Mouse (Mus musculus) midbrain, embryonic 11.5 days (tissue): ENCODE measurements at regions not wholly inside any gene's neighbourhood (a gene's known extent, or its start where the extent isn't known, plus 50 kb on each side); places are given as distances from the start of the nearest gene placed in this dataset.

Experiments used
- ATAC-seq: fragments of 200-750 bp; cut with Nextera tagmentation; 2 replicates; pipeline ENCODE4 v1.8.0; 2017; ENCODE audit warnings: moderate TSS enrichment, moderate library complexity; ENCODE audit not compliant: low FRiP score
- DNase-seq: peaks from one replicate; pipeline ENCODE4 v3.0.0; 2015; ENCODE audit warnings: low spot score; ENCODE audit errors: missing footprints
- H3K27ac ChIP-seq: fragments of 300-500 bp; sonication (generic); 2 replicates; pipeline ENCODE4 v1.5.1; 2014; ENCODE audit warnings: low read depth, low read length
- H3K27me3 ChIP-seq: fragments of 300-500 bp; sonication (generic); 2 replicates; pipeline ENCODE4 v1.6.1; 2014; ENCODE audit warnings: mild to moderate bottlenecking, low read length, moderate library complexity, mixed read lengths; ENCODE audit not compliant: control insufficient read depth, insufficient read depth
- H3K36me3 ChIP-seq: fragments of 300-500 bp; sonication (generic); 2 replicates; pipeline ENCODE4 v1.6.1; 2014; ENCODE audit warnings: mild to moderate bottlenecking, low read length, moderate library complexity, mixed read lengths; ENCODE audit not compliant: control insufficient read depth, insufficient read depth
- H3K4me1 ChIP-seq: fragments of 300-500 bp; sonication (generic); 2 replicates; pipeline ENCODE4 v1.6.1; 2014; ENCODE audit warnings: low read length; ENCODE audit not compliant: control insufficient read depth, insufficient read depth
- H3K4me2 ChIP-seq: fragments of 300-500 bp; sonication (generic); 2 replicates; pipeline ENCODE4 v1.6.1; 2014; ENCODE audit warnings: mild to moderate bottlenecking, moderate library complexity
- H3K4me3 ChIP-seq: fragments of 300-500 bp; sonication (generic); 2 replicates; pipeline ENCODE4 v1.5.1; 2014; ENCODE audit warnings: low read depth, low read length
- H3K9ac ChIP-seq: fragments of 300-500 bp; sonication (generic); 2 replicates; pipeline ENCODE4 v1.6.1; 2014; ENCODE audit warnings: low read length
- H3K9me3 ChIP-seq: fragments of 300-500 bp; sonication (generic); 2 replicates; pipeline ENCODE4 v1.6.1; 2016; ENCODE audit warnings: low read length; ENCODE audit not compliant: control insufficient read depth
- WGBS: fragments of 180-500 bp; shearing (Covaris S2); extraction: QIAGEN DNeasy Blood & Tissue Kit; methylation state at CpG from one replicate; pipeline ENCODE4 v1.1.7; 2014; 5-methylcytosine and 5-hydroxymethylcytosine counted together

DNA sequence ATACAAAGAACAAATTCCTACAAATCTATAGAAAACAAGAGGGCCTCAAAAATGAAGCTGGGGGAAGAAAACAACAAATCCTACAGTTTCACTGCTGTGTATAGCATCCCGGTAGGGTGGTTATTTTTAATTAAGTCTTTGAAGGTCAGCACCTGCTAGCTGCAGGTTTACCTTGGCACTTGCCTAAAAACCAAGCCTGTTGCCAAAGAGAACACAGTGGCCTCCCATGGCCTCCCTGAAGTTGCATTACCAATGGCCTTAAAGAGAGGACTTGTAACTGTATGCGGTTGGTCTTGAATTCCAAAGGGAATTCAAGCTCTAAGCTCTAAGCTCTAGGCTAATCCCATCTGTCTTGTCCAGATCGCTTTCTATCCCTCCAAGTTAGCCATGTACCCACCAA lies 169.7 kb upstream of the Ankrd55 start:
- Histone ChIP-seq H3K4me1 (no peaks in the 10 kb centered on the region), H3K9me3 (no peaks in the 10 kb centered on the region), H3K9ac (no peak overlapping the region), H3K4me2 (no peak overlapping the region), H3K27ac (no peak overlapping the region), H3K36me3 (no peaks in the 10 kb centered on the region), H3K4me3 (no peak overlapping the region), H3K27me3 (no peaks in the 10 kb centered on the region)
- ATAC-seq (no peak), DNase-seq (no peak)
- 84% methylated on average over 3 of the region's 3 CpGs for WGBS

DNA sequence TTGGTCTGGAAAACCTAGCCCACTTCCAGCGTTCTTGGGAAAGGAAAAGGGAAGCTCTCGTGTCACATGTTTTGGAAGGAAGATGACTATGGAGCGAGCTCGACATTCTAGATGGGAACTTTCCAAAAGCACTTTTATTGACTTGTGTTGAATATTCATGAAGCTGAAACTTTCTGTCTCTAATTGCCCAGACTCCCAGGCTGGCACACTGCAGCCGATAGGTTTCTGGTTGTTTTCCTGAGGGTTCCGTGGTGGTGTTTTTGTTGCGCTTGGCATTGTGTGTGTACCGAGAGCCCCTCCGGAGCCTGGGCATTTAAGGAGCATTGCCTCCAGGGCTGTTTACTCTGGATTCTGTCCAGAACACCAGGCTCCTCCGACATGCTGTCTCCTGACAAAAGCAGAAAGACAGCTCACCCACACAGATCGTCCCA lies 168.6 kb upstream of the Ankrd55 start:
- H3K9ac ChIP-seq, result no peak overlapping the region
- no peak overlapping the region for H3K27ac ChIP-seq
- no peaks in the 10 kb centered on the region for H3K27me3 ChIP-seq
- no peak overlapping the region for H3K4me3 ChIP-seq
- H3K9me3 ChIP-seq, result no peaks in the 10 kb centered on the region
- no peak overlapping the region for H3K4me2 ChIP-seq
- 81% methylated on average over 11 of the region's 11 CpGs for WGBS
- H3K36me3 ChIP-seq, result no peaks in the 10 kb centered on the region
- ATAC-seq (no peak), DNase-seq (no peak)
- no peaks in the 10 kb centered on the region for H3K4me1 ChIP-seq

DNA sequence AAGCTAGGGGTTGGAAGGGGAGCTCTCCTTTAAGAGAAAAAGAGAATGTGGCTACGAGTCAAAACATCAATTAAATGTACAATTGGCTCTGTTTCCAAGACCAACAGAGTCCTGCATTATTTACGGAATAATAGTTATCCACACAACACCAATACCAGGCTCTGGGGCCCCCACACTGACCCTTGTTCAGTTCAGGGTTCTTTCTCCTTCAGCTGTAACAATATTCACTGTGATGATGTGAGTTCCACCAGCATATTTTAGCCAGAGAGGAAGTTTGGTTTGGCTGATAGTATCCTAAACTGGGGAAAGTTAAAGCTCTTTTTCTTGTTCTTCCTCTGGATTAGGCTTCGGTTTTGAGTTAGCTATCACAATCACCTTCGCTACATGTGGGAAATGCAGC lies 167.9 kb upstream of the Ankrd55 start:
- no peak for ATAC-seq
- H3K4me1 ChIP-seq, result no peaks in the 10 kb centered on the region
- no peaks in the 10 kb centered on the region for H3K9me3 ChIP-seq
- H3K36me3 ChIP-seq, result no peaks in the 10 kb centered on the region
- no peak for DNase-seq
- no peak overlapping the region for H3K4me3 ChIP-seq
- no peak overlapping the region for H3K4me2 ChIP-seq
- no peak overlapping the region for H3K9ac ChIP-seq
- H3K27ac ChIP-seq, result no peak overlapping the region
- WGBS, result 76% methylated on average over 4 of the region's 4 CpGs
- no peaks in the 10 kb centered on the region for H3K27me3 ChIP-seq

DNA sequence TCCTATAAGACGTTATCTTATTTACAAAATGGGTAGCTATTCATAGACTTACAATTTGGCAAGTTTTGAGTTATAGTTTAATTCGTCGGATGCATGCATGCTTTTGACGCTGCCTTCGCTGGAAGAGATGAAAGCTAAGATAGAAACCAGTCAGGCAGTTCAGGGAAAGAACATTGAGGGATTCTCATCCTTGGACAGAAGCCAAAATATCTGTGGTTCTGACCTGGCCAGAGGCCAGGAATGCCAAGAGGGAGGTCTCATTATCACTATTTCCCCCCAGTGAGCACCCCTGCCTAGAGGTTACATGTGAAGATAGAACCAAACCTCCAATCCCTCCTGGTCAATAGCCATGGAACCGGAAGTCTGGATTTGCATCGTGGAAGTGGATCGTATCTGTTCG lies 167.1 kb upstream of the Ankrd55 start:
- WGBS, result 95% methylated on average over 9 of the region's 9 CpGs
- H3K4me1 ChIP-seq, result no peaks in the 10 kb centered on the region
- DNase-seq (no peak), ATAC-seq (no peak)
- no peak overlapping the region for H3K4me3 ChIP-seq
- no peaks in the 10 kb centered on the region for H3K36me3 ChIP-seq
- H3K9me3 ChIP-seq, result no peaks in the 10 kb centered on the region
- H3K4me2 ChIP-seq, result no peak overlapping the region
- no peak overlapping the region for H3K27ac ChIP-seq
- no peaks in the 10 kb centered on the region for H3K27me3 ChIP-seq
- no peak overlapping the region for H3K9ac ChIP-seq

DNA sequence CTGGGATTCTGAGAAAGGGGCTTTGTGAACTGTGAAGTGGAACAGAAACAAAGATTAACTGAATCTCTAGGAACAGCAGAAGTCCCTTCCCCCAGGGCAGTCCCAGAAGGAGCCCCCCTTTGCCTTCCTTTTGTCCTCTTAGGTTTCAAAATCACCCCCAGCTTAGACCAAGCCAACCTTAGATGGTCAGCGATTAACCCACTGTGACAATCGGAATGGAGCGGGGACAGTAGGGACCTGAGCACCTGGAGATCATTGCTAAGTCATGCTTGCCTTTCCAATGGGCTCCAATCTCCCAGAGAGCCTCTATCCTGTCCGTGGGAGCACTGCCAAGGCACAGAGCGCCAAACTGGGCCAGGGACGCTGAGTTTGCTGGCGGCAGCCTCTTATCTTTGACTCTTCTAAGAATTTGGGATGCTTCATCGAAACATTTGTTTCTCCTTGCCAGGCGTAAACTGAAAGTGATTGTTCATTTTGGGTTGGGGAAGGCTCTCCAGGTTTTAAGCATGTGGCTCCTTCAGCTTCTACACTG lies 165.3 kb upstream of the Ankrd55 start:
- ATAC-seq (no peak), DNase-seq (no peak)
- no peak overlapping the region for H3K4me3 ChIP-seq
- no peaks in the 10 kb centered on the region for H3K4me1 ChIP-seq
- H3K4me2 ChIP-seq, result no peak overlapping the region
- WGBS, result 79% methylated on average over 9 of the region's 9 CpGs
- no peaks in the 10 kb centered on the region for H3K27me3 ChIP-seq
- no peak overlapping the region for H3K9ac ChIP-seq
- H3K36me3 ChIP-seq, result no peaks in the 10 kb centered on the region
- H3K9me3 ChIP-seq, result no peaks in the 10 kb centered on the region; the same call in 1 of the 2 replicates
- no peak overlapping the region for H3K27ac ChIP-seq

DNA sequence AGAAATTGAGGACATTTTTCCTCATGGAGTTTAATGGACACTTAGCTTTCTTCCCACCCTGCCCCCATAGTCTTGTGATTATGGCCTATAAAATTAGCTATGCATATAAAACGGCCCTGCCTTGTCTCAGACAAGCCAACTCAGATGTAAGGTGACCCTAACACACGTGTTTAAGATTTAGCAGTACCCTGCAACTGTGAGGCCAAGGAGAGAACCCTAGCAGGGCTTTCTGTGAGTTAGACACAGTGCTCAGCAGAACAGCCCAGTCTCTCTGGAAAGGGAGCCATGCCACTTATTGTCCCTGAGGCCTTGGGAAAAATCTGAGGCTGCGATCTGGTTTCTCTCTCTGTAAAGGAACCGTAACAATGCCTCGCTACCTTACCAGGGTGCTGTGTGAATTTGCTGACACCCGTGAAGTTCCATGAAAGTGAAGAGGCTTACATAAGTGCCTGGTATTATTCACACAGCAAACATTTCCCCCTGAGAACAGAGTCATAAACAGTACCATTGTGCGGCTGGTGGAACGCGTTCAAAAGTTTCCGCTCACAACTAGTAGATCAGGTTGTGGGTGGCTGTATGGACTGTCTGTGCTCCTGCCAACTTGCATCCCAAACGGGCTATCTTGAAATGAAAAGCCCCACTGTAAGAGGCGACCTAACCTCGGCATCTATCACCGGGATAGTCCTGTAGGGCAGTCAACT lies 162.3 kb upstream of the Ankrd55 start:
- H3K9me3 ChIP-seq, result no peaks in the 10 kb centered on the region; the same call in 1 of the 2 replicates
- 90% methylated on average over 14 of the region's 14 CpGs for WGBS
- H3K9ac ChIP-seq, result no peak overlapping the region
- no peak overlapping the region for H3K27ac ChIP-seq
- H3K36me3 ChIP-seq, result no peaks in the 10 kb centered on the region
- H3K27me3 ChIP-seq, result no peaks in the 10 kb centered on the region
- H3K4me1 ChIP-seq, result no peaks in the 10 kb centered on the region
- DNase-seq (no peak), ATAC-seq (no peak)
- no peak overlapping the region for H3K4me3 ChIP-seq
- H3K4me2 ChIP-seq, result no peak overlapping the region

DNA sequence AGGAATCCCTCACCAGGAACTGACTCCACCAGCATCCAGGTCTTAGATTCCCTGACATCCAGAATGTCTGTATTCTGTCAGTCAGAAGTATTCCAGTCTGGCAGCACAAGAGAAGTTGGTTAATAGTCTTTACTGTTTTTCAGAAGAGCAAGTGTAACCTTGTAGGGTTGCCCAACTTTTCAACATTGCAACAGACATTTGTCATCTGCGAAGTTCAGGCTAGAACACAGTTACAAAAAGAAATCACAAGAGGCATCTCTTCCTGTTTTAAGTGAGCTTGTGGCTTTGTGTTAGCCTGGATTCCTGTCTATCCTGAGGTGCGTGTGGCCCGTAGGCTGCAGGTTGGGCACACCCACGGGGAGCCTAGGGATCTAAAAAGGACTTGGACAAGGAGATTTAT lies 158.0 kb upstream of the Ankrd55 start:
- no peak overlapping the region for H3K4me2 ChIP-seq
- no peak overlapping the region for H3K9ac ChIP-seq
- DNase-seq (no peak), ATAC-seq (no peak)
- no peaks in the 10 kb centered on the region for H3K4me1 ChIP-seq
- H3K9me3 ChIP-seq, result no peaks in the 10 kb centered on the region; the same call in 1 of the 2 replicates
- 82% methylated on average over 4 of the region's 4 CpGs for WGBS
- H3K27me3 ChIP-seq, result no peaks in the 10 kb centered on the region
- H3K36me3 ChIP-seq, result no peaks in the 10 kb centered on the region
- no peak overlapping the region for H3K27ac ChIP-seq
- H3K4me3 ChIP-seq, result no peak overlapping the region

DNA sequence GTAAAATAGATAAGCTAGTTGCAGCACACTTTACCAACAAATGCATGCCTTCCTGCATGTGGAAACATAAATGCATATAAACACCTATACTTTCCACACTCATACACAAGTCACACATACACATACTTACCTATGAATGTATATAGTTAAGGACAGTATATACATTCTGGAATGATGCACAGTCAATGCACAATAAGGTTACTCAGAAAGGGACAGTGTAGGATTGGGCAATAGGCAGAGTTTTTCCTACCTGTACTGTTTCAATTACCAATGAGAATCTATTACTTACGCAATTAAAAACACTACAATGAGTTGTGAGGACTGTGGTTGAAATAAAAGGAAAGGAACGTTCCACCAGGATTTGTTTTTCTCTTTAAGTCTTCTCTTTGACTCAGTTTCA lies 157.5 kb upstream of the Ankrd55 start:
- Histone ChIP-seq H3K36me3 (no peaks in the 10 kb centered on the region), H3K4me2 (no peak overlapping the region), H3K9ac (no peak overlapping the region), H3K4me1 (no peaks in the 10 kb centered on the region), H3K27ac (no peak overlapping the region), H3K27me3 (no peaks in the 10 kb centered on the region), H3K9me3 (no peaks in the 10 kb centered on the region; the same call in 1 of the 2 replicates), H3K4me3 (no peak overlapping the region)
- 88% methylated on average over 2 of the region's 2 CpGs for WGBS
- ATAC-seq, result no peak
- DNase-seq, result no peak

DNA sequence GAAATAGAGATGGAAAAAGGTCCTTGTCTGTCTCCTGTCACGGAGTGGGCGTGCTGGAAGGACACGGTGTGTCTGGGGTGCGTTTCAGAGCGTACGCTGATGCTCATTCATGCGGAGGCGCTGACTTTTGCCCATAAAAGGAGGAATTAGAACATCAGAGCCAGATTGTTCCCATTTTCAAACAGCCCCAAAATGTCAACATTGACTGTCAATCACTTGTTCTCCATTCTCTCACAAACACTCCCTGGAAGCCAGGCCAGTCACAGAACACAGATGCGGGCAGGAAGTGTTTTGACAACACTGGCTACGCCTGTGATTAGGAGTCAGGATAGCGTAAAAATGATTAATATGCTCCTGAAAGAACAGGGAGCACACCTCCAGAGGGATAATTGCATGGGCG lies 157.1 kb upstream of the Ankrd55 start:
- ATAC-seq, result no peak
- Histone ChIP-seq H3K4me1 (no peaks in the 10 kb centered on the region), H3K27me3 (no peaks in the 10 kb centered on the region), H3K4me3 (no peak overlapping the region), H3K4me2 (no peak overlapping the region), H3K9me3 (no peaks in the 10 kb centered on the region; the same call in 1 of the 2 replicates), H3K9ac (no peak overlapping the region), H3K27ac (no peak overlapping the region), H3K36me3 (no peaks in the 10 kb centered on the region)
- DNase-seq, result no peak
- 53% methylated on average over 12 of the region's 12 CpGs for WGBS
